Mouse (Mus musculus) right cerebral cortex, postnatal 14 days (tissue): Measurements from ENCODE around the gene Atad3a.
"Not testable (repeated sequence)": the region's sequence is repeated elsewhere in the genome, so short reads cannot be mapped to it uniquely, and the experiment has no call there.

Experiments used
- DNase-seq: peaks from one replicate; pipeline ENCODE4 v3.0.0; 2022

Gene Atad3a

GRCm38 (mm10) chr4:155760613-155761355 is at the start of gene Atad3a:
TSS of gene Atad3a (minus strand) at chr4:155761093.
- DNase-seq = peak; percentile 98

DNA sequence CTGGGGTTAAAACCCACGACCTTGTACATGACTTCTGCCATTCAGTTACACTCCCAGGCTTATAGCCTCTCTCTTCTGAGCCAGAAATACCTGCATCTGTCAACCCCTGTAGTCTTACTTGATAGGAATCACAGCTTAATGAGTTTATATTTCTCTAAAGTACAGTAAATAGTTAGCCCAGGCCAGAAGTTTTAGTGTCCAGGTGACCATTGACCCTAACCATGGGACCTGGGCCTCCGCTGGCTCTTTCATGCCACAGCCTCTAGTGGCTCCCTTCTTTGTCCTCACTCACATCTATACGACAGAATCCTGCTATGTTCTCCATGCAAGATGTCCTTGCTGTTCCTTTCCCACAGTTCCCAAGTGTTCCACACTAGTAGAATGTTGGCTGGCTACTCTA is 46.9 kb upstream of the Atad3a start:
- DNase-seq = no peak

DNA sequence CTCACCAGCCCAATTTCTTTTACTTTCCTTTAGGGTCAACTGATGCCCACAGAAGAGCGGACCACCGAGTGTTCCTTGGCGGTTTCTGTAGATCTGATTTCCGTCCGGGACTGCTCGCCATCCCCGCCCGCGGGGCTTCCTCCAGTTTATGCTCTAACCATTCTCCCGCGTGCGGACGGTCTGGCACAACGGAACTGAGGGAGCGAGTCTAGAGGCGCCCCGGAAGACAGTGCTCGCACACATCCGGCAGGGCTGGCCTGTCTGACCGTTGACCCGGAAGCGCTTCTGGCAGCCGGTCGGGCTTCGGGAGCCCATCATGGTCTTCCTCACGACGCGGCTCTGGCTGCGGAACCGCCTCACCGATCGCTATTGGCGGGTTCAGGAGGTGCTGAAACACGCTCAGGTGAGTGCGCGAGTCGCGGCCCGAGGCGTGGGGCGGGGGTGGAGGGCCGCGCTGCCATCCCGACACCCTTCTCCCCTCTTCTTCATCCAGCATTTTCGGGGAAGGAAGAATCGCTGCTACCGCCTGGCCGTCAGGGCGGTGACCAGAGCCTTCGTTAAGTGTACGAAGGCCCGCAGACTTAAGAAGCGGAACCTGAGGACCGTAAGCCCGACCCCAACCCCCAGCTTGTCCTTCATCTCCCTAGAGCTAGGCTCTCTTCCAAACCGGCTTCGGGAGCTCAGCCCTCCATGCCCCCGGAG is 42.6 kb upstream of the Atad3a start:
- peak; percentile 99 for DNase-seq

DNA sequence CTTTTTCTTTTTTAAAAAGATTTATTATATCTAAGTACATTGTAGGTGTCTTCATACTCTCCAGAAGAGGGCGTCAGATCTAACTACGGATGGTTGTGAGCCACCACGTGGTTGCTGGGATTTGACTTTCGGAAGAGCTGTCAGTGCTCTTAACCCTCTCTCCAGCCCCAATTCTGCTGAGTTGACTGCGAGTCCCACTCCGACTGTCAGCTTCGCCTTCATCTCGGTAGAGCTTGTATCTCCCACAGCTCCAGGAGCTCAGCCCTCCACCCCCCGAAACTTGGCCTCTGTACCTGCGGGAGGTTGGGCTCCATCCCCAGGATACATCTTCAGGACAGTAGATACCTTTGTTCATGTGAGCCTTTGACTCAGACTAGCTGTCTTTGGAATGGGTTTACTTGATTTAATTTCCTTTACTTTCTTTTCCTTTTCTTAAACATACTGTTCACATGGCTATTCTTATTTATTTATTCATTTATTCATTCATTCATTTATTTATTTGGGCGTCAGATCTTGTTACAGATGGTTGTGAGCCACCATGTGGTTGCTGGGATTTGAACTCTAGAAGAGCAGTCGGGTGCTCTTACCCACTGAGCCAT is 41.9 kb upstream of the Atad3a start, which contains the start of gene Mrpl20:
TSS of gene Mrpl20 (plus strand) at position 138 of the 599 bp plus-strand sequence.
- no peak for DNase-seq

DNA sequence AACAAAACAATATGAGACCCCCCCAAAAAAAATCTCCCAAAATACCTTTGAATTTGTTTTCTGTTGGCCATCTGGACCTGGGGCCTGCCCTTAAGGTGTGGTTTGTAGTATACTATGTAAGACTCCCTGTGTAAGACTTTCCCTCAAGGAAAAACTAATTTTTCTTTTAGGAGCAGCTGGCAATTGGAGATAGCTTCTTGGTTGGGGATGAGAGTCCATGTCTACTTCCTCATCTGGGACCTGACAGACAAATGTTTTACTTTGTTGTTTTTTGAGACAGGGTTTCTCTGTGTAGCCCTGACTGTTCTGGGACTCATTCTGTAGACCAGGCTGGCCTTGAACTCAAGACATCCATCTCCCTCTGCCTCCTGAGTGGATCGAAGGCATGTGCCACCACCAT is 41.2 kb upstream of the Atad3a start:
- no peak for DNase-seq

DNA sequence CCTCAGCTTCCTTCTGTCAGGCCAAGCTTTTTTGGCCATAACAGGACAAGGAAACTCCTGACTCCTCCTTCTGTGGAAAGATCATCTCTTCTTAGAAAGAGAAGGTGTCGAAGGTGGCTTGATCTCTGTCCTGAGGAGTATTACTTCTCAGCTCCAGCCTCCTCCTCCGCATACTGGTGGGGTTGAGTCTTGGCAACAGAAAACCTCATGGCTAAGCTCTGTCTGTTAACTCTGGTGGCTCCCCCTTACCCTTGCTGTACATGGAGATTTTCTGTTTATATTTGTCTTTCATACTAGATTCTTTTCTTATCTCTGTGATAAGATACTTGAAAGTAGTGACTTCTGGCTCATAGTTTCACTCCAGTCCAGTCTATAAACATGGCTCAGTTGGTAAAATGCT is 32.8 kb upstream of the Atad3a start:
- no peak for DNase-seq

DNA sequence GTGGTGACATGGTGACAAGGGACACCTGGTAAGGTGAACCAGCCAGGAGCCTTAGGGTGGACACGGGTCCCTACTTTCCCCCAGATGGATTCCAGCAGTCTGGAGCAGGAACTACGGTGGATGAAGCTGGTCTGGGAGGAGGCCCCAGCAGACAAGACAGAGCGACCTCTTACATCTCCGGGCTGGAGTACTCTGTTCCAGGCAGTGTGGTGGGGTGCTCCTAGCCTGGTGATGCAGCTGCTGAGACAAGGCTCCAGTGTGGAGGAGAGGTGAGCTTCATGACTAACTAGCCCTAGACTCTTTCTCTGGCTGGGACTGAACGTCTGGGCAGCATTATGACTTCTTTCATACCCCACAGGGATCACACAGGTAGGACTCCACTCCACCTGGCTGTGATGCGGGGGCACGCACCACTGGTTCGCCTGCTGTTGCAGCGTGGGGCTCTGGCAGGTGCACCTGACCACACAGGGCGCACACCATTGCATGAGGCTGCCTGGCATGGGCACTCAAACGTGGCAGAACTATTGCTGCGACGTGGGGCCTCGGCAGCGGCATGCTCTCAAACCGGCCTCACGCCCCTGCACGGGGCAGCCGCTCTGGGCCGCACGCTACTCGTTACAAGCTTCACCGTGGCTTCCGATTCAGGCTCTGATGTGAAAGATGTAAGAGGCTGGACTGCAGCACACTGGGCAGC is 30.5 kb upstream of the Atad3a start:
- no peak for DNase-seq

DNA sequence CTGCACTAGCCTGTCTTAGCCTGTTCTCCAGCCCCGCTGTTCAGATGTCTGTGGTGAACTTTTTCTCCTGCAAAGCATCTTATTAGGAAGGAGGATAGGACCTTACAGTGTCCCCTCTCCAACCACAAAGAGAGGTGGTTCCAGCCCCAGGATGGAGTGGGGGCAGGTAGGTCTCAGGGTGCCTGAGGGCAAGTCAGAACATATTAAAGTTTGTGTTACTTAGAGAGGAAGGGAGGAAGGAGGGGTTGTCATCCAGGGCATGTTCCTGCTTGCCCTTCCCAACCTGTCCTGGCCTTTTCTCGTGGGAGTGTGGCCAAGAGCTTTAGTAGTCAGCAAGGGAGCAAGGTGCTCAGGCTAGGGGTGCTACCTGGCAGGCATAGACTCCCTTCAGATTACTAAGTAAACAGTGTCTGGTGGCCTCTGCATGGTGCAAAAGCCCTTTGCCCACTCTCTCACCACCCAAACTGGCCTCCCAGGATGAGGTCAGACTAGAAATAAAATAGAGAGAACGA is 29.8 kb upstream of the Atad3a start:
- DNase-seq = no peak

- DNase-seq = no peak
Measured at GRCm38 (mm10) chr4:155790021-155790489, 29.2 kb upstream of the Atad3a start, which contains the start of gene Ankrd65. TSS of gene Ankrd65 (plus strand) at chr4:155790439.

GRCm38 (mm10) chr4:155788833-155789232 is 27.9 kb upstream of the Atad3a start:
- DNase-seq = not testable (repeated sequence)

DNA sequence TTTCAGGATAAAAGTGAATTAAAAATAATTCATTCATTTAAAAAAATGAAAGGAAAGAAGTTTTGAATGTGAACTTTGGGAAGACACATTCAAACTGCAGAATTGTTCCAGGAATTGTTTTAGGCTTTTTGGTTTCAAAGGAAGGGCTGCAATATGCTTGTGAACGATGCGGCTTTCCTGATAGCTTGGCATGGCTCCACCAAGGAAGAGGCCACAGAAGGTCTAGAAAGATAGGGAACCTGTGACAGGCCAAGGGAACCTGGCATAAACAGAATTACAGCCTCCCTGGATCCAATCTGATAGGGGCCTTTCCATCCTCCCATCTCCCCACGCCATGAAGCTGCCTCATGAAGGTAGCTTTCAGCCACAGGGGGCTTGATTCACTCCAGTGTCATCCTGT is 27.4 kb upstream of the Atad3a start:
- DNase-seq = no peak

GRCm38 (mm10) chr4:155785819-155786218 is 24.9 kb upstream of the Atad3a start, which contains the start of gene Tmem88b:
TSS of gene Tmem88b (minus strand) at chr4:155785874.
- no peak for DNase-seq

GRCm38 (mm10) chr4:155785246-155785645 is 24.4 kb upstream of the Atad3a start:
- DNase-seq = no peak

GRCm38 (mm10) chr4:155784081-155784701 is 23.3 kb upstream of the Atad3a start:
- DNase-seq = peak; percentile 76

DNA sequence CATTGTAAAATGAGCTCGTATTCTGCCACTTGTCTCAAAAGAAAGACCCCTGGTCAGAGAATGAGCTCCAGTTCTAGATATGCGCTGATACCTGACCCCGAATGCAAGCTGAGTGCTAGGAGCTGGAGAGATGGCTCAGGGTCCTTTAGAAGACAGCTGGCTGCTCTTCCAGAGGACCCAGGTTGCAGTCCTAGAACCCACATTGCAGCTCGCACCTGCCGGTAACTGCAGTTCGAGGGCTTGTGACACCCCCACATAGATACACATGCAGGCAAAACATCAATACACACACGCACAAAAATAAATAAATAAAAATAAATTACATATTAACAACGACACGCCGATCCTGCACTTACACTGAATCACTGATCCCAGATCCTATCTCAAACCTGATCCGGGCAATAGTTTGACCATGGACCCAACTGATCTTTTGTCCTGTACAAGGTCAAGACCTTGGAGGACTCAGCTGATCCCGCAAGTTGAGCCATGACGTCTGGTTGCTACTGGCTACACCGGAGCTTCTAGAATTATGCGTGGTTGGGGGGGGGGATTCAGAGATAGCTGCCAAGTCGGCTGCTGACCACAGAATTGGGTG is 22.7 kb upstream of the Atad3a start:
- DNase-seq = no peak

- DNase-seq = no peak
Measured at GRCm38 (mm10) chr4:155780895-155781294, 20.0 kb upstream of the Atad3a start.

DNA sequence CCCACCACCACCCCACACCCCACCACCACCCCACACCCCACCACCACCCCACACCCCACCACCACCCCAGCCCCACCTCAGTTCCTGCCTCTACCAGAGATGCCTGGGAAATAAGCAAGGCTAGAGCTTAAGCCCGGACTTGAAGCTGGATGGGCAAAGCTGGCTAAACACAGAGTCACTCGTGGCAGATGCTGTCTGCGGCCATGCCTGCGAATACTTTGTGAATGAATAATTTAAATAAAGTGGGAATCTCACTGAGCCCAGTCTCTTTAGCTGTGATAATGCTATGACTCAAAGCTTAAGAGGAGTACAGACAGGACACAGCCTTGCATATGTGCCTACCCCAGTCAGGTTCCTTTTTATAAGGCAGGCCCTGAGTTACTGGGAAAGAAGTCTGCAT is 18.6 kb upstream of the Atad3a start:
- no peak for DNase-seq

- no peak for DNase-seq
Measured at GRCm38 (mm10) chr4:155777816-155778215, 16.9 kb upstream of the Atad3a start.

- DNase-seq = no peak
Measured at GRCm38 (mm10) chr4:155776704-155777335, 15.9 kb upstream of the Atad3a start.

GRCm38 (mm10) chr4:155775855-155776254 is 15.0 kb upstream of the Atad3a start:
- no peak for DNase-seq
